Mouse (Mus musculus) heart, adult 18-20 months (tissue): Measurements from ENCODE around the gene P2rx1. TPM values are rescaled to one million over a fixed set of nuclear protein-coding genes. Genes with fewer than 3 reads are reported as not detected.

ENCODE experiments used
- DNase-seq, 2 experiments: peaks; one replicate each; pipeline ENCODE4 v3.0.0; 2021 to 2022; ENCODE audit warnings: mixed read lengths in 1 of 2
- total RNA-seq, 2 experiments: library from RNA; stranded (reverse); gene quantifications; 2 replicates each; pipeline ENCODE4 v1.2.3; 2021

Gene P2rx1
- total RNA-seq, 2 experiments from 2014 or later, result 0.25 to 0.28 TPM

GRCm38 (mm10) chr11:72987807-72988206 is 11.1 kb upstream of the P2rx1 start:
- DNase-seq, result no peak

GRCm38 (mm10) chr11:72989044-72989443 is 9.9 kb upstream of the P2rx1 start:
- DNase-seq, result no peak

- DNase-seq, result no peak
These were observed 8.2 kb upstream of the P2rx1 start for GRCm38 (mm10) chr11:72990688-72991087.

GRCm38 (mm10) chr11:72991961-72992360 is 6.9 kb upstream of the P2rx1 start:
- peak; percentile 57 to 73 for DNase-seq

- DNase-seq, result peak in 1 of 2 experiments; percentile 31
These were observed 2.6 kb upstream of the P2rx1 start for GRCm38 (mm10) chr11:72996346-72996745.

GRCm38 (mm10) chr11:72996781-72997180 is 2.1 kb upstream of the P2rx1 start:
- DNase-seq, result no peak

GRCm38 (mm10) chr11:72997529-72998326 is 1.2 kb upstream of the P2rx1 start:
- no peak for DNase-seq

- DNase-seq, result peak; percentile 76 to 88
These were observed 2.1 kb downstream of the P2rx1 start for GRCm38 (mm10) chr11:73001029-73001428.

GRCm38 (mm10) chr11:73006377-73006776 is 7.5 kb downstream of the P2rx1 start:
- peak; percentile 68 to 76 for DNase-seq

GRCm38 (mm10) chr11:73007113-73007512 is 8.2 kb downstream of the P2rx1 start:
- DNase-seq, result no peak

GRCm38 (mm10) chr11:73007698-73008481 is 9.0 kb downstream of the P2rx1 start:
- peak in 1 of 2 experiments; percentile 77 for DNase-seq

GRCm38 (mm10) chr11:73008826-73009225 is 9.9 kb downstream of the P2rx1 start:
- no peak for DNase-seq

GRCm38 (mm10) chr11:73009531-73010274 is 10.8 kb downstream of the P2rx1 start:
- DNase-seq, result no peak

GRCm38 (mm10) chr11:73013981-73014380 is 15.1 kb downstream of the P2rx1 start:
- DNase-seq, result no peak

- no peak for DNase-seq
These were observed 16.0 kb downstream of the P2rx1 start for GRCm38 (mm10) chr11:73014831-73015344.

GRCm38 (mm10) chr11:73015391-73016102 is 16.6 kb downstream of the P2rx1 start:
- DNase-seq, result peak; percentile 71 to 80

- no peak for DNase-seq
These were observed 17.2 kb downstream of the P2rx1 start for GRCm38 (mm10) chr11:73016103-73016420.

GRCm38 (mm10) chr11:73018471-73019146 is 19.7 kb downstream of the P2rx1 start, which contains the start of gene Camkk1:
Gene Camkk1 (plus strand): TSS chr11:73019008.
- peak; percentile 93 to 96 for DNase-seq

- peak; percentile 29 to 47 for DNase-seq
These were observed 20.4 kb downstream of the P2rx1 start for GRCm38 (mm10) chr11:73019147-73019795.
